Mouse (Mus musculus) gastrocnemius, adult 8-10 months (tissue): ENCODE measurements around the gene Ralbp1. TPM values are rescaled to one million over a fixed set of nuclear protein-coding genes. Genes with fewer than 3 reads are reported as not detected.

Source experiments
- DNase-seq, 2 experiments: peaks; one replicate each; pipeline ENCODE4 v3.0.0; 2022; ENCODE audit warnings: low spot score in 2 of 2
- total RNA-seq, 4 experiments: library from RNA; stranded (reverse); gene quantifications; 2 replicates each; pipeline ENCODE4 v1.2.4; 2022

Gene Ralbp1
- total RNA-seq = 10 to 100 TPM; 24.5 to 31.2 (median 28.6) TPM

GRCm38 (mm10) chr17:65885697-65886529, at the start of gene Ralbp1:
TSS of gene Ralbp1 (minus strand) at chr17:65885798.
- no peak for DNase-seq

DNA sequence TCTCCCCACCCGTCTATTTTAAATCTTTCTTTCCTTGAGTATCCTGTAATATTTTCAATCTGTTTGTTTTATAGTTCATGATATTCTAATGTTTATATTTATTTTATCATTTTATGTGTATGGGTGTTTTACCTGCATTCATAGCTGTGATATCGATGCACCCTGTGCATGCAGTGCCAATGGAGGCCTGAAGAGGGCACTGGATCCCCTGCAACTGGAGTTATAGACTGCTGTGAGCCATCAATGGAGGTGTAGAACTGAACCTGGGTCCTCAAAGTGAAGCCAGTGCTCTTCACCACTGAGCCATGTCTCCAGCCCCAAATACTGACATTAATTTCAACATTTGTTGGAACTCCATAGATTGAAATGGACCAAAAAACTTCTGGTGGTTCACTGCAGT, 48.1 kb upstream of the Ralbp1 start:
- DNase-seq = no peak

DNA sequence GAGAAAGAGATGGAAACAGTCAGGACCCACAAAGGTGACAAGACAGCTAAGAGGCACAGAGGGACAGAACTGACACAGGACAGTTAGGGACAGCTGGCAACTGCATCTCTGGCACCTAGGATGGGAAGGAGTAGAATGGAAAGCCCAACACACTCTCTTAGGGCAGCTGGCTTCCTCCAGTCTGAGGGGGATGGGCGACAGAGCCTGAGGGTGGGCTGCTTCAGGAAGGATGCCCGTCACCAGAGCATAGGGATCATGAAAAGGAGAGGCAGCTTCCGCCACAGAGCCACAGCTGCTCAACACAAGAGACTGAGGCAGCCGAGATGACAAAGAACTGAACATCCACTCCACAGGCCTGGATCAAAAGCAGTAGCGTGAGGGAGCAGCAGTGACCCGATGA, 45.9 kb upstream of the Ralbp1 start:
- DNase-seq = no peak

DNA sequence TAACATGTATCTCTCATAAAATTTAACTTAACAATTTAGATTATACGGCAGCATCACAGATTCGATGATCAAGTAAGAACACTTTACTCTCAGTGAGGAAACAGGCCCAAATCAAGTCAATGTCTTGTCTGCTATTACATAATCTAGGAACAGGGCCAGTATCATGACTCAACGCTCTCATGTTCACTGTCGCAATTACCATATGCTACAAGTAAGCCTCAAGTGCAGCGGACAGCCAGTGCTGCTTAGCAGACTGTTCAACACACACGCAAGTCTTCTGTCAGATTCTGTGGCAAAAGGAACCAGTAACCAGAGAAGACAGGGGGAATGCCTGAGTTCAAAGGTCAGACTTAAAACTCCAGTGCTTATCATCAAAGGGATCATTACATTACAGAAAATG, 45.4 kb upstream of the Ralbp1 start:
- peak; percentile 30 to 47 for DNase-seq

- no peak for DNase-seq
These were observed 44.7 kb upstream of the Ralbp1 start for GRCm38 (mm10) chr17:65930158-65930826.

- DNase-seq = no peak
These were observed 43.9 kb upstream of the Ralbp1 start for GRCm38 (mm10) chr17:65929319-65929978.

- no peak for DNase-seq
These were observed 41.5 kb upstream of the Ralbp1 start for GRCm38 (mm10) chr17:65927077-65927476.

DNA sequence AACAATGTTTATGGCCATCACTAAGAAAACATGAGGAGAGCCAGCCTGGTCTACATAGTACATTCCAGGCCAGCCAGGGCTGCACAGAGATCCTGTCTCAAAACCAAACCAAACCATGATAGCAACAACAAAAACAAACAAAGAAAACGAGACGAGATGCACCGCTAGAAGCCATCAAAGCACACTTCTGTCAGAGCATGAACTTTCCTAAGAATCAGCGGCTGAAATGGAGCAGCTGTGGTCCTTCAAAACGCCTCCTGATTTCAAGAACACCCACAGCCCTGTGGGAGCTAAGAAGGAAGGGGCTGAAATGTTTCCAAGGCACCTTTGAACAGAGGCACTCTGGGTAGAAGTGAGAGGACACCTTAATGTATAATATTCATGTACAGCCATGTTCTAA, 38.6 kb upstream of the Ralbp1 start:
- DNase-seq = no peak

- no peak for DNase-seq
These were observed 36.4 kb upstream of the Ralbp1 start for GRCm38 (mm10) chr17:65921975-65922374.

GRCm38 (mm10) chr17:65919235-65919634, 33.6 kb upstream of the Ralbp1 start:
- no peak for DNase-seq

- peak; percentile 86 to 89 for DNase-seq
These were observed 30.6 kb upstream of the Ralbp1 start for GRCm38 (mm10) chr17:65916135-65916668.

GRCm38 (mm10) chr17:65914083-65914482, 28.5 kb upstream of the Ralbp1 start:
- no peak for DNase-seq

GRCm38 (mm10) chr17:65912202-65912601, 26.6 kb upstream of the Ralbp1 start:
- no peak for DNase-seq

GRCm38 (mm10) chr17:65911285-65912069, 25.9 kb upstream of the Ralbp1 start:
- DNase-seq = no peak

DNA sequence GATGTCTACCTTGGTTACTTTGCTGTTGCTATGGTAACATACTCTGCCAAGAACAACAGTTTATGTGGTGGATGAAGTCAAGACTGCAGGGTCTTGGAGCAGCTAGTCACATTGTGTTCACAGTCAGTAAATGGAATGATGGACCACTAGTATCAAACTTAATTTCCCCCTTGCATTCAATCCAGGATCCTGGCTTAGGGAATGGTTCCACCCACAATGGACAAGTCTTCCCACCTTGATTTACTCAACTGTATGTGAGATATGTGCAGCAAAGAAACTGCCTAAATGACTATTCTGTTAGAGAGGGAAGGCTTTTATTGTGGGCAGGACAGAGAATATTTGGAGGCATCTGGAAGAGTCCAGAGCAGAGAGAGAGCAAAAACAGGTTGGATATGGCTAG, 22.7 kb upstream of the Ralbp1 start:
- no peak for DNase-seq

- no peak for DNase-seq
These were observed 21.4 kb upstream of the Ralbp1 start for GRCm38 (mm10) chr17:65906895-65907401.

DNA sequence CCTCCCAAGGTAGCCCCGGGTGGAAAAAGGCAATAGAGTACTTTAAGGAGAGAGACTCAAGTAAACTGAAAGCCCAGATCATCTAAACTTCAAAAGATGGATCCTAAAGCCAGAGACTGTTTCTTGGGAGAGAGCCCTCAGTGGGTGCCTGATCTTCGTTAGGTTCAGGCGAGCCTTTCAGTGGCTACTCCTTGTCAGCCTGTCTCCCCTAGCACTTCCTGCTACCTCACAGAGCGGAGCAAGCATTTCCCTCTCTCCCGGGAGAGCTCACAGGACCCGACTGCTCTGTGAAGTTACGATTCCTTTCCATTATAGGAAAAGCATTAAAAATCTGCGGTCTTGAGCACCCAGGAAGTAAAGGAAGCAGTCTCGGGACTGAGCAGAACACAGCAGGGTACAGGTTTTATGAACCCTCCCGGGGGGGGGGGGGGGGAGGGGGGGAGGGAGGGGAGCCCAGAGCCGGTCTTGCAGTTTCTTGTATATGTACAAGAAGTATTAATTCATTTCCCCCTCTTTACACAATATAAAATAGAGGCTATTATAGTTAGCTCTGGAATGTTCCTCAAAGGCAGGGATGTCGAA, 20.8 kb upstream of the Ralbp1 start:
- DNase-seq = no peak

GRCm38 (mm10) chr17:65905241-65905640, 19.6 kb upstream of the Ralbp1 start:
- DNase-seq = peak in 1 of 2 experiments; percentile 10

DNA sequence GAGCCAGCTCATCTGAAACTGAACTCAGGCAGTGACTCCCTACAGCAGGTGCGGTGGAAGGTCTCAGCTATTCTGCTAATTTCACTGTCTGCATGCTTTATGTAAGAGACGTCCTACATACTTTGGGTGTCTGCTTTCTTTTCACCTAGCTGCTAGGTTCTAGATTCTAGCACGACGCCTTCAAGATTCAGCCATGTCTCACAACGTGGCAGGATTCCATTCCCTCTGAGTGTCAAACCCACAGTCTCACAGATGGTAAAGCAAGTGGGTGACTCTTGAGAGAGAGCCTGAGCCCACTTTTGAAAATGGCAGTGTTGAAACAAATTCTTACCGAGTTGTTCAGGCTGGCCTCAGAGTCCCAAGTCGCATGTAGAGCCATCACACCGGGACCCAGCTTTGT, 18.2 kb upstream of the Ralbp1 start:
- no peak for DNase-seq

- DNase-seq = no peak
These were observed 17.4 kb upstream of the Ralbp1 start for GRCm38 (mm10) chr17:65903011-65903410.

GRCm38 (mm10) chr17:65902281-65902680, 16.7 kb upstream of the Ralbp1 start:
- DNase-seq = no peak
